Mouse (Mus musculus): Measurements from ENCODE around the gene Nipa1. TPM values are rescaled to one million over a fixed set of nuclear protein-coding genes. Genes with fewer than 3 reads are reported as not detected.

The Nipa1 gene
- total and polyA plus RNA-seq, 3 experiments: 0.38 to 1.0 (median 0.96) TPM

DNA sequence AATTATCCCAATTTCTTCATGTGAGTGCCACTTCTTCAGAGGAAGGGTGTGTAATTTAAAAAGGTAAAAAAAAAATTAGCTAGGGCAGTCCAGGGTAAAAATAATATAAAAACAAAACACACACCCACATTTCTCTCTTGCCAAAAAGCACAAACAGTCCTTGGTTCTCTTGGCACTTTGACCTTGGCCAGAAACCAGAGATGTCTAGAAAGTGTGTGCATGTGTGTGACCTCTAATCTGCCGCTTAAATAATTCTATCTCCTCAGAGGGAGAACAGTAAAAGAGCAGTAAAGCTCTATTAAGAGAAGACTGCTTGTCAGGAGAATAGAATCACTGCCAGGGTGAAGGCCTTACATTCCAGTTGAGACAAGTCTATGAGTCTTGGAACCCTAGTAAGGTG, 27.4 kb upstream of the Nipa1 start:
- DNase-seq (ENCODE audit: extremely low read depth): no peak
- in situ Hi-C loops (cut with MboI; ENCODE audit: low pct_ligation_motif_present, low pct_unique_long_range_greater_than_20kb, low sequenced_read_pairs): loop anchor here (10.0 kb wide), 1 partner anchor 62 kb away; no protein-coding TSS in a partner anchor
- Histone ChIP-seq H3K27me3 (replicated peaks) (no peaks in the 10 kb centered on the region), H3K9me3 (replicated peaks; ENCODE audit: low read length) (no peaks in the 10 kb centered on the region), H3K9ac (ENCODE audit: insufficient read depth, low read depth) (no peak overlapping the region), H3K4me2 (ENCODE audit: insufficient read depth, low read depth, poor library complexity, severe bottlenecking) (no peak overlapping the region), H3K27ac (ENCODE audit: insufficient read depth, low read depth) (no peak overlapping the region), H3K36me3 (replicated peaks in 1 of 2; ENCODE audit: control insufficient read depth in 1 of 2, insufficient read depth in 1 of 2, low read length in 1 of 2) (no peaks in the 10 kb centered on the region), H3K4me3 (replicated peaks in 1 of 3; ENCODE audit: low read depth in 2 of 3, low read length in 2 of 3, poor library complexity in 1 of 3) (no peak overlapping the region), H3K79me2 (replicated peaks; ENCODE audit: control insufficient read depth, extremely low read depth, insufficient read depth, poor library complexity, severe bottlenecking) (peaks cover 10% of the 10 kb centered on the region), H3K4me1 (ENCODE audit: control insufficient read depth in 1 of 2, insufficient read depth in 2 of 2) (peaks cover 7 to 17% of the 10 kb centered on the region in 2 experiments; a peak in 3 of 4 replicates)
- TF ChIP-seq CHD1 (IDR thresholded peaks at IDR 0.05; ENCODE audit: low read depth, low read length): no peak
- TF ChIP-seq HCFC1 (IDR thresholded peaks at IDR 0.05; ENCODE audit: low read depth, low read length): no peak
- TF ChIP-seq IRF4 (IDR thresholded peaks at IDR 0.05; ENCODE audit: low read depth, low read length): no peak
- no peak for TF ChIP-seq BHLHE40 (IDR thresholded peaks at IDR 0.05; ENCODE audit: low read depth, low read length)
- no peak for TF ChIP-seq RCOR1 (conservative IDR thresholded peaks at IDR 0.05; ENCODE audit: low read depth, low read length)
- no peak for TF ChIP-seq PAX5 (IDR thresholded peaks at IDR 0.05; ENCODE audit: low read length)
- TF ChIP-seq SMC3 (IDR thresholded peaks at IDR 0.05; ENCODE audit: low read depth, low read length): no peak
- TF ChIP-seq KAT2A (IDR thresholded peaks at IDR 0.05; ENCODE audit: insufficient replicate concordance, low read length): no peak
- no peak for TF ChIP-seq CTCF (conservative IDR thresholded peaks at IDR 0.05 in 1 of 2, IDR thresholded peaks at IDR 0.05 in 1 of 2; ENCODE audit: low read depth in 2 of 2, low read length in 2 of 2)
- no peak for TF ChIP-seq MXI1 (IDR thresholded peaks at IDR 0.05; ENCODE audit: low read depth, low read length)
- dilution Hi-C loops (cut with MboI; ENCODE audit: extremely low pct_ligation_motif_present, extremely low pct_unique_long_range_greater_than_20kb, low sequenced_read_pairs): no loop called here

DNA sequence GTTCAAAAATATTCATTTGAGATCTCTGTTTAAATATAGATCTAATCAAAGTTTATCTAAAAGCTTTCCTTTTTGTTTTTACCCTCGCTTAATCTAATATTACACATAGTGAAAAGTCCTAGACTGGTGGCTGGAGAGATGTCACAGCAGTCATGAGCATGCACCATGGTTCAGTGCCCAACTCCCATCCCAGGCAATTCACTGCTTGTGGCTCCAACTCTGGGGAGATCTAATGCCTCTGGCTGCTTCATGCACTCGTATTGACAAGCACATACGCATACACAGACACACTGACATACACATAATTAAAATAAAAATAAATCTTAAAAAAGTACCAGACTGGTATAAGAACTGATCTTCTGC, 24.5 kb upstream of the Nipa1 start:
- dilution Hi-C loops (cut with MboI; ENCODE audit: extremely low pct_ligation_motif_present, extremely low pct_unique_long_range_greater_than_20kb, low sequenced_read_pairs): no loop called here
- H3K27ac ChIP-seq (ENCODE audit: insufficient read depth, low read depth): no peak overlapping the region
- no peak overlapping the region for H3K4me2 ChIP-seq (ENCODE audit: insufficient read depth, low read depth, poor library complexity, severe bottlenecking)

More for the DNA sequence above, 24.5 kb upstream of the Nipa1 start:
- Histone ChIP-seq H3K79me2 (replicated peaks; ENCODE audit: control insufficient read depth, extremely low read depth, insufficient read depth, poor library complexity, severe bottlenecking) (no peaks in the 10 kb centered on the region), H3K27me3 (replicated peaks) (no peaks in the 10 kb centered on the region), H3K4me1 (ENCODE audit: control insufficient read depth in 1 of 2, insufficient read depth in 2 of 2) (peaks cover 7% of the 10 kb centered on the region in 2 experiments; a peak in 3 of 4 replicates), H3K9me3 (replicated peaks; ENCODE audit: low read length) (no peaks in the 10 kb centered on the region), H3K4me3 (replicated peaks in 1 of 3; ENCODE audit: low read depth in 2 of 3, low read length in 2 of 3, poor library complexity in 1 of 3) (no peak overlapping the region), H3K9ac (ENCODE audit: insufficient read depth, low read depth) (no peak overlapping the region), H3K36me3 (replicated peaks in 1 of 2; ENCODE audit: control insufficient read depth in 1 of 2, insufficient read depth in 1 of 2, low read length in 1 of 2) (no peaks in the 10 kb centered on the region)
- DNase-seq (ENCODE audit: extremely low read depth): no peak
- in situ Hi-C loops (cut with MboI; ENCODE audit: low pct_ligation_motif_present, low pct_unique_long_range_greater_than_20kb, low sequenced_read_pairs): loop anchor here (10.0 kb wide), 1 partner anchor 59 kb away; no protein-coding TSS in a partner anchor
- no peak for TF ChIP-seq SIN3A (IDR thresholded peaks at IDR 0.05; ENCODE audit: low read length)
- TF ChIP-seq USF2 (conservative IDR thresholded peaks at IDR 0.05; ENCODE audit: low read depth, low read length): no peak
- TF ChIP-seq CTCF (conservative IDR thresholded peaks at IDR 0.05 in 1 of 2, IDR thresholded peaks at IDR 0.05 in 1 of 2; ENCODE audit: low read depth in 2 of 2, low read length in 2 of 2): no peak
- TF ChIP-seq MEF2A (IDR thresholded peaks at IDR 0.05; ENCODE audit: borderline replicate concordance, low read depth, low read length): no peak
- TF ChIP-seq RCOR1 (conservative IDR thresholded peaks at IDR 0.05; ENCODE audit: low read depth, low read length): no peak
- no peak for TF ChIP-seq JUN (IDR thresholded peaks at IDR 0.05; ENCODE audit: insufficient read depth, low read depth, low read length)
- no peak for TF ChIP-seq IRF4 (IDR thresholded peaks at IDR 0.05; ENCODE audit: low read depth, low read length)
- no peak for TF ChIP-seq POLR2AphosphoS2 (IDR thresholded peaks at IDR 0.05; ENCODE audit: low read depth, low read length)
- TF ChIP-seq ZMIZ1 (IDR thresholded peaks at IDR 0.05; ENCODE audit: low read depth, low read length): no peak
- no peak for TF ChIP-seq NELFE (IDR thresholded peaks at IDR 0.05; ENCODE audit: low read depth, low read length)
- no peak for TF ChIP-seq MAFK (IDR thresholded peaks at IDR 0.05; ENCODE audit: insufficient replicate concordance, low read length)
- no peak for TF ChIP-seq PAX5 (IDR thresholded peaks at IDR 0.05; ENCODE audit: low read length)
- TF ChIP-seq ZC3H11A (IDR thresholded peaks at IDR 0.05; ENCODE audit: low read depth, low read length): no peak
- no peak for TF ChIP-seq MAX (IDR thresholded peaks at IDR 0.05; ENCODE audit: low read length)
- TF ChIP-seq TBP (conservative IDR thresholded peaks at IDR 0.05; ENCODE audit: low read depth, low read length): no peak
